Mouse (Mus musculus): ENCODE data around the gene Ctnnal1. TPM values are rescaled to one million over a fixed set of nuclear protein-coding genes. Genes with fewer than 3 reads are reported as not detected.

Ctnnal1 gene
- polyA plus RNA-seq, 1 experiment, result 98.7 TPM

- TF ChIP-seq EP300 (IDR thresholded peaks at IDR 0.05; ENCODE audit: insufficient read depth, low read depth, low read length) (0 out of 2 replicates have a peak, but pooled peaks have one; percentile 33), CTCF (IDR thresholded peaks at IDR 0.05; ENCODE audit: low read depth, low read length) (no peak), POLR2A (IDR thresholded peaks at IDR 0.05; ENCODE audit: insufficient read depth, low read length) (no peak)
- Histone ChIP-seq H3K27me3 (ENCODE audit: control insufficient read depth, insufficient read depth, low read length, poor library complexity, severe bottlenecking) (no peaks in the 10 kb centered on the region), H3K36me3 (ENCODE audit: control insufficient read depth, insufficient read depth, low read length, poor library complexity, severe bottlenecking) (peaks cover 75% of the 10 kb centered on the region), H3K4me3 (ENCODE audit: low read depth, low read length) (no peak overlapping the region), H3K4me1 (ENCODE audit: control insufficient read depth, insufficient read depth, low read length) (peaks cover 1% of the 10 kb centered on the region), H3K27ac (ENCODE audit: insufficient read depth, low read length) (peak overlapping the region; percentile 91), H3K9ac (ENCODE audit: low read depth, poor library complexity, severe bottlenecking) (no peak overlapping the region), H3K9me3 (replicated peaks; ENCODE audit: control insufficient read depth, insufficient read depth, low read length, poor library complexity, severe bottlenecking) (no peaks in the 10 kb centered on the region; the same call in 1 of the 2 replicates)
Observed at GRCm38 (mm10) chr4:56906926-56907325, 41.9 kb upstream of the Ctnnal1 start.

- Histone ChIP-seq H3K4me1 (ENCODE audit: control insufficient read depth, insufficient read depth, low read length) (peaks cover 1% of the 10 kb centered on the region), H3K9ac (ENCODE audit: low read depth, poor library complexity, severe bottlenecking) (no peak overlapping the region), H3K27me3 (ENCODE audit: control insufficient read depth, insufficient read depth, low read length, poor library complexity, severe bottlenecking) (no peaks in the 10 kb centered on the region), H3K9me3 (replicated peaks; ENCODE audit: control insufficient read depth, insufficient read depth, low read length, poor library complexity, severe bottlenecking) (no peaks in the 10 kb centered on the region; the same call in 1 of the 2 replicates), H3K27ac (ENCODE audit: insufficient read depth, low read length) (peak overlapping the region; percentile 73), H3K36me3 (ENCODE audit: control insufficient read depth, insufficient read depth, low read length, poor library complexity, severe bottlenecking) (peaks cover 65% of the 10 kb centered on the region), H3K4me3 (ENCODE audit: low read depth, low read length) (no peak overlapping the region)
- no peak for TF ChIP-seq POLR2A (IDR thresholded peaks at IDR 0.05; ENCODE audit: insufficient read depth, low read length)
- TF ChIP-seq CTCF (IDR thresholded peaks at IDR 0.05; ENCODE audit: low read depth, low read length), result no peak
- no peak for TF ChIP-seq EP300 (IDR thresholded peaks at IDR 0.05; ENCODE audit: insufficient read depth, low read depth, low read length)
Observed at GRCm38 (mm10) chr4:56905507-56905906, 40.5 kb upstream of the Ctnnal1 start.

GRCm38 (mm10) chr4:56901671-56902070 lies 36.7 kb upstream of the Ctnnal1 start:
- no peaks in the 10 kb centered on the region; the same call in 1 of the 2 replicates for H3K9me3 ChIP-seq (replicated peaks; ENCODE audit: control insufficient read depth, insufficient read depth, low read length, poor library complexity, severe bottlenecking)
- H3K9ac ChIP-seq (ENCODE audit: low read depth, poor library complexity, severe bottlenecking), result no peak overlapping the region
- H3K4me1 ChIP-seq (ENCODE audit: control insufficient read depth, insufficient read depth, low read length), result peaks cover 2% of the 10 kb centered on the region
- no peak overlapping the region for H3K27ac ChIP-seq (ENCODE audit: insufficient read depth, low read length)
- H3K36me3 ChIP-seq (ENCODE audit: control insufficient read depth, insufficient read depth, low read length, poor library complexity, severe bottlenecking), result peaks cover 50% of the 10 kb centered on the region
- no peak for TF ChIP-seq POLR2A (IDR thresholded peaks at IDR 0.05; ENCODE audit: insufficient read depth, low read length)
- peak; percentile 17 for TF ChIP-seq CTCF (IDR thresholded peaks at IDR 0.05; ENCODE audit: low read depth, low read length)
- no peak for TF ChIP-seq EP300 (IDR thresholded peaks at IDR 0.05; ENCODE audit: insufficient read depth, low read depth, low read length)
- no peak overlapping the region for H3K4me3 ChIP-seq (ENCODE audit: low read depth, low read length)
- no peaks in the 10 kb centered on the region for H3K27me3 ChIP-seq (ENCODE audit: control insufficient read depth, insufficient read depth, low read length, poor library complexity, severe bottlenecking)

- no peaks in the 10 kb centered on the region for H3K27me3 ChIP-seq (ENCODE audit: control insufficient read depth, insufficient read depth, low read length, poor library complexity, severe bottlenecking)
- TF ChIP-seq EP300 (IDR thresholded peaks at IDR 0.05; ENCODE audit: insufficient read depth, low read depth, low read length) (no peak), CTCF (IDR thresholded peaks at IDR 0.05; ENCODE audit: low read depth, low read length) (no peak), POLR2A (IDR thresholded peaks at IDR 0.05; ENCODE audit: insufficient read depth, low read length) (no peak)
- H3K9ac ChIP-seq (ENCODE audit: low read depth, poor library complexity, severe bottlenecking), result no peak overlapping the region
- peaks cover 35% of the 10 kb centered on the region for H3K36me3 ChIP-seq (ENCODE audit: control insufficient read depth, insufficient read depth, low read length, poor library complexity, severe bottlenecking)
- H3K4me1 ChIP-seq (ENCODE audit: control insufficient read depth, insufficient read depth, low read length), result peaks cover 5% of the 10 kb centered on the region
- no peak overlapping the region for H3K4me3 ChIP-seq (ENCODE audit: low read depth, low read length)
- H3K9me3 ChIP-seq (replicated peaks; ENCODE audit: control insufficient read depth, insufficient read depth, low read length, poor library complexity, severe bottlenecking), result no peaks in the 10 kb centered on the region; the same call in 1 of the 2 replicates
- no peak overlapping the region for H3K27ac ChIP-seq (ENCODE audit: insufficient read depth, low read length)
Observed at GRCm38 (mm10) chr4:56899216-56899615, 34.2 kb upstream of the Ctnnal1 start.

GRCm38 (mm10) chr4:56897511-56897910 lies 32.5 kb upstream of the Ctnnal1 start:
- peaks cover 7% of the 10 kb centered on the region for H3K4me1 ChIP-seq (ENCODE audit: control insufficient read depth, insufficient read depth, low read length)
- H3K9ac ChIP-seq (ENCODE audit: low read depth, poor library complexity, severe bottlenecking), result no peak overlapping the region
- no peaks in the 10 kb centered on the region for H3K27me3 ChIP-seq (ENCODE audit: control insufficient read depth, insufficient read depth, low read length, poor library complexity, severe bottlenecking)
- TF ChIP-seq CTCF (IDR thresholded peaks at IDR 0.05; ENCODE audit: low read depth, low read length) (peak; percentile 10), POLR2A (IDR thresholded peaks at IDR 0.05; ENCODE audit: insufficient read depth, low read length) (no peak), EP300 (IDR thresholded peaks at IDR 0.05; ENCODE audit: insufficient read depth, low read depth, low read length) (no peak)
- no peak overlapping the region for H3K4me3 ChIP-seq (ENCODE audit: low read depth, low read length)
- no peak overlapping the region for H3K27ac ChIP-seq (ENCODE audit: insufficient read depth, low read length)
- no peaks in the 10 kb centered on the region; the same call in 1 of the 2 replicates for H3K9me3 ChIP-seq (replicated peaks; ENCODE audit: control insufficient read depth, insufficient read depth, low read length, poor library complexity, severe bottlenecking)
- H3K36me3 ChIP-seq (ENCODE audit: control insufficient read depth, insufficient read depth, low read length, poor library complexity, severe bottlenecking), result peaks cover 21% of the 10 kb centered on the region

- no peak overlapping the region for H3K27ac ChIP-seq (ENCODE audit: insufficient read depth, low read length)
- H3K27me3 ChIP-seq (ENCODE audit: control insufficient read depth, insufficient read depth, low read length, poor library complexity, severe bottlenecking), result no peaks in the 10 kb centered on the region
- no peak for TF ChIP-seq CTCF (IDR thresholded peaks at IDR 0.05; ENCODE audit: low read depth, low read length)
- H3K36me3 ChIP-seq (ENCODE audit: control insufficient read depth, insufficient read depth, low read length, poor library complexity, severe bottlenecking), result peaks cover 31% of the 10 kb centered on the region
- H3K4me1 ChIP-seq (ENCODE audit: control insufficient read depth, insufficient read depth, low read length), result peaks cover 7% of the 10 kb centered on the region
- H3K4me3 ChIP-seq (ENCODE audit: low read depth, low read length), result no peak overlapping the region
- H3K9ac ChIP-seq (ENCODE audit: low read depth, poor library complexity, severe bottlenecking), result no peak overlapping the region
- no peaks in the 10 kb centered on the region for H3K9me3 ChIP-seq (replicated peaks; ENCODE audit: control insufficient read depth, insufficient read depth, low read length, poor library complexity, severe bottlenecking)
Observed at GRCm38 (mm10) chr4:56894196-56894595, 29.2 kb upstream of the Ctnnal1 start.

All from ES-Bruce4 (cell line).